Mouse (Mus musculus) monocyte, adult 5-6 weeks (primary cell): ENCODE measurements around the gene Sde2. TPM values are rescaled to one million over a fixed set of nuclear protein-coding genes. Genes with fewer than 3 reads are reported as not detected.
A peak's percentile ranks its signal among the peaks of the same experiment; 100 is the strongest.
"Not testable (repeated sequence)": the region's sequence is repeated elsewhere in the genome, so short reads cannot be mapped to it uniquely, and the experiment has no call there.

ENCODE experiments used
- ATAC-seq: fragments of 153-309, 156-312 bp; replicated peaks from 2 replicates; pipeline ENCODE4 v1.8.0; 2017; ENCODE audit warnings: mild to moderate bottlenecking; ENCODE audit not compliant: low TSS enrichment, insufficient number of reproducible peaks, severe bottlenecking, poor library complexity, low FRiP score
- total RNA-seq: library from RNA; stranded (forward); fragments of 200-1000, 200-491, 200-594 nt; gene quantifications from 3 replicates; pipeline ENCODE4 v1.2.3, GENCODE M21; 2017

Gene Sde2
- total RNA-seq, 1 experiment from 2014 or later, result 50.4 TPM

- ATAC-seq, result no peak
Measured at GRCm38 (mm10) chr1:180874615-180875014, 23.7 kb downstream of the Sde2 start.

- no peak for ATAC-seq
Measured at GRCm38 (mm10) chr1:180875126-180875525, 24.2 kb downstream of the Sde2 start.

DNA sequence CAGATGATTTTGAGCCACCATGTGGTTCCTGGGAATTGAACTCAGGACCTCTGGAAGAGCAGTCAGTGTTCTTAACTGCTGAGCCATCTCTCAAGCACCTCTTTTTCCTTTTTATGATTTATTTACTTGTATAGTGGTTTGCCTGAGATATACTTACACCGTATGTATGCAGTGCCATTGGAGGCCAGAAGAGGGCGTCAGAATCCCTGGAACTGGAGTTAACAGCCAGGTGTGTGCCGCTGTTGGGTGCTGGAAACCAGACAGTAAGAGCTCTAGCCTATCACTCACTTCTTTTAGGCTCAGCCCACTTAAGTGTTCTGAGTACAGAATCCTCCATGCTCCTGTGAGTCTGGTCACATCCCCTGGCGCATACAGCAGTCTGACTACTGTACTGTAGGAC is 26.5 kb downstream of the Sde2 start:
- ATAC-seq, result no peak

DNA sequence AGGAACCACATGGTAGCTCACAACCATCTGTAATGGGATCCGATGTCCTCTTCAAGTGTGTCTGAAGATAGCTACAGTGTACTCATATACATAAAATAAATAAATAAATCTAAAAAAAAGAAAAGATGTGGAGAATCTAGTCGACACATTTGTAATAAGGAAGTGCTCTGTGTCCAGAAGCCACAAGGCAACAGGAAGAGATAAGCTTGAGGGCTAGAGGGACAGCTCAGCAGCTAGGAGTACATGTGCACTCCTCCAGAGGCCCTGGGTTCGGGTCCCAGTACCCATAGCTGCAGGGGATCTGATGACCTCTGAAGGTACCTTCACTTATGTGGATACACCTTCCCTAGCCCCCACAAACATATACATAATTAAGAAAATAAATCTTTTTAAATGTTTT is 30.8 kb downstream of the Sde2 start:
- ATAC-seq, result no peak

GRCm38 (mm10) chr1:180883731-180884130 is 32.8 kb downstream of the Sde2 start:
- no peak for ATAC-seq

DNA sequence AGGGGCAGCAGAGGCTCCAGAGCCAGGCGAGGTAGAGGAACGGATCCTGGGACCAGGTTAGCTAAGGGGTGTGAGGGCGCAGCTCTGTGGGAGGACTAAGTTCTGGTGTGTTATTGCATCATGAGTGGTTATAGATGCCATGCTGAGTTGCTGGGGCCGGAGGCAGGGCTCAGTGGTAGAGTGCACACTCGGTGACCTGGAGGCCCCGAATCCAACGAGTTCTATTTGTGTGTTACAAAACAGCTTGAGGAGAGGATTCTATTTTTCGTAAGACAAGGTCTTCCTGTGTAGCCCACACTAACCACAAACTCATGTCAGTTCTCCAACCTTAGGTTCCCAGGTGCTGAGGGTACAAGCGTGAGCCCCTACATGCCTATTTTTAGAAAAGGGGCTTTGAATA is 33.6 kb downstream of the Sde2 start:
- ATAC-seq, result 0 out of 2 replicates have a peak, but pooled peaks have one; percentile 24

DNA sequence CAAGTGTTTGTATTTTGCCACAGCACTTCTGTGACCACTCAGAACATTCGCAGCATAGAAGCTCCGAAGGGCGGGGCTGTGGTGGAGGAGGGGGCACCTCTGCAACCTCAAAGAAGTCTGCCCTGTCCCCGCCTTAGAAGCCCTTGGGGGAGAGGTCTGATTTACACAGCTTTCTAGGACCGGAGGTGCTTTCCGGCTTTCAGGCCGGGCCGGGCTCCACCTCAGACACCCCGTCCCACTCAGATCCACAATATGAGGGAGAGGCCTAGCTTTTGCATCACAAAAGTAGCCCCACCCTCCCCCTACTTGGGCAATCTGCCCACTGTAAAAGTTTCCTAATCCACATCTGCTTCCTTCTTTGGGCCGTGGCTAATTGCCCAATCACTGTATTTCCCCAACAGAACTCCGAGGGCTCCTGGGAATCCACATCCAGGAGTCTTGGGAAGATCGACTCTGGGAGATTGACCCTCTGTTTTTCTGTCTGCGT is 37.7 kb downstream of the Sde2 start:
- ATAC-seq, result peak; percentile 72

- no peak for ATAC-seq
Measured at GRCm38 (mm10) chr1:180889172-180889571, 38.2 kb downstream of the Sde2 start.

DNA sequence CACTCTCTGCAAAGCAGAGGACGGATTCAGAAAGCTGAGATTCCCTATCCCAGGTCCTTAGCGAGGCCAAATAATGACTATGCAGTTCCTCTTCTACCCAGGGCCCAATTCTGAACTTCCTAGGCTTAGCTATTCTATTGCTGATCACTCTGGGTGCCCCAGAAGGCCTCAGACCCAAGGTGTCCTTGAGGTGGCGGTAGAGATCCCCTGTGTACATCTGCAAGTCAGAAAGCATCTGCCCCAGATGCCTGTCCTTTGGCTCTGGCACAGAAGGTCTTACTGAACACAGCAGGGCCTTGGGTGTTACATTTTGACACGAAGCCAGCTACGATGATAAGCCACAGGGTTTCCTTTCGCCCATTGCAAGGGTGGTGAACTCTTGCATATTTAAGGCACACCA is 38.9 kb downstream of the Sde2 start:
- ATAC-seq, result peak; percentile 47

DNA sequence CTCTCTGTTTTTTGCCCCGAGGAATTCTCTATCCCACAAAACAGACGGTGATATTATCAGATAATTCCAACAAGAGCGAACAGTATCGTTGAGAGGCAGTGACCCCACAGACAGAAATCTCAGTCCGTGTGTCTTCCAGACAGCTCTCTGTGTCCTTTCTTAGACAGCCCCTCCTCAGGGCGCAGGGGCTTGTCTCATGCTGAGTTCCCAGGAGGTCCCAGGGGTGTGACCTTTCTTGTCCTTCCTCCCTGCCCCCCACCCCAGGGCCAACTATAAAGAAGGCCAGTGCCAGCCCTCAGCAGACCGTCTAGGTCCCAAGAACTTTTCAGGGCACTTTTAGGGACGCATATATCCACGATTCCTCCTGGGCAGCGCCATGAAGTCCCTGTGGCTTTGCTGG is 41.9 kb downstream of the Sde2 start, which contains the start of gene Lefty2:
Lefty2 (plus strand) TSS at position 301 of the 400 bp plus-strand sequence.
- ATAC-seq, result no peak

- not testable (repeated sequence) for ATAC-seq
Measured at GRCm38 (mm10) chr1:180894088-180894987, 43.4 kb downstream of the Sde2 start.

DNA sequence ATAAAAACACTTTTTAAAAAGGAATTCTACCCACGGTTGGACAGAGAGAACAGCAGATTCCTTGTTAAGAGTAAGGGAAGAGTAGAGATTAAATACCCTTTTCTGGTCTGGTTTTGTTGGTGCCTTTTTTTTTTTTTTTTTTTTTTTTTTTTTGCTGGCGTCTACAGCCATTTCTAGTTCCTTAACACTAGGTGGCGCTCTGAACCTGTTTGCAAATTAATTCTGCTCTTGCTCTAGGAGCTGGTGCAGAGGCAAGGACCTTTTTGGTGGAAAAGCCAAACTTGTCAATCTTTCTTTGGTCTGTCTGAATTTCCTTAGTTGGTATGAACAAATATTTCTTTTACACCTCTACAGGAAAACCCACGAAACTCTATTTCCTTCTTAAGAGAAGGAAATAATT is 50.2 kb downstream of the Sde2 start:
- no peak for ATAC-seq

DNA sequence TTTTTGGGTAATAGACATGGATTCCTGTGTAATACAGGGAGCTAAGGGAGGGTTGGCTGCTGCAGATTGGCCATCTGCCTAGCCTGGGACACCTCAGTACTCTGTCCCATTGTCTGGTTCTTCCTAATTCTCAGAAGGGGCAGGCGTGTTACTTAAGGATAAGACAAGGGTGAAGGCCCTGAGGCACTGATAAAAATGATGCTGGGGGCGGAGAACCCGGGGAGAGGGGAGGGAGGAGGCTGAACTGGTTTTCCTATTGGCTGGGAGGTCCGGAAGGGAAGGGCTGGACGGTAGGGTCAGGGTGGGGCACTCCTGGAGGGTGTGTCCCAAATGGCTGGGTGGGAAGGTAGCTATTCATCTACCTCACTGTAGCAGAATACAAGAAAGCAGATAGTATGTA is 52.0 kb downstream of the Sde2 start:
- ATAC-seq, result no peak

- ATAC-seq, result no peak
Measured at GRCm38 (mm10) chr1:180903666-180904038, 52.7 kb downstream of the Sde2 start.

GRCm38 (mm10) chr1:180904039-180904814 is 53.3 kb downstream of the Sde2 start, which contains the start of gene Pycr2:
Gene Pycr2 (plus strand): TSS chr1:180904293.
- peak; percentile 95 for ATAC-seq

GRCm38 (mm10) chr1:180904815-180905080 is 53.8 kb downstream of the Sde2 start:
- peak; percentile 34 for ATAC-seq

- ATAC-seq, result no peak
Measured at GRCm38 (mm10) chr1:180905307-180905706, 54.4 kb downstream of the Sde2 start.

DNA sequence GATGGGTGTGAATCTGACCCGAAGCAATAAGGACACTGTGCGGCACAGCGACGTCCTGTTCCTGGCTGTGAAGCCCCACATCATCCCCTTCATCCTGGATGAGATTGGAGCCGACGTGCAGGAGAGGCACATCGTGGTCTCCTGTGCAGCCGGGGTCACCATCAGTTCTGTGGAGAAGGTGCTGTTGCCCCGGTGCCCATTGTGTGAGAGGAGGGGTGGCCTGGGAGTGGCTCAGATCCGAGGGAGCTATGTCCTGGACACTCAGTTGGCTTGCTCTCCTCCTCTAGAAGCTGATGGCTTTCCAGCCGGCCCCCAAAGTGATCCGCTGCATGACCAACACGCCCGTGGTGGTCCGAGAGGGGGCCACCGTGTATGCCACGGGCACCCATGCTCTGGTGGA is 54.9 kb downstream of the Sde2 start:
- ATAC-seq, result no peak

- ATAC-seq, result no peak
Measured at GRCm38 (mm10) chr1:180906461-180907147, 55.7 kb downstream of the Sde2 start.
